Mouse (Mus musculus) intestine, embryonic 14.5 days (tissue): ENCODE measurements around the gene Rtkn2. TPM values are rescaled to one million over a fixed set of nuclear protein-coding genes. Genes with fewer than 3 reads are reported as not detected.
A peak's percentile ranks its signal among the peaks of the same experiment; 100 is the strongest.

Source experiments
- ATAC-seq: fragments of 200-750 bp; cut with Nextera tagmentation; replicated peaks from 2 replicates; pipeline ENCODE4 v1.8.0; 2017; ENCODE audit warnings: low read depth, moderate number of reproducible peaks, moderate TSS enrichment, moderate library complexity; ENCODE audit not compliant: low FRiP score, low TSS enrichment
- DNase-seq: peaks from one replicate; pipeline ENCODE4 v3.0.0-alpha.2; 2018; ENCODE audit warnings: low spot score
- H3K27ac ChIP-seq: fragments of 300-500 bp; sonication (generic); 2 replicates; pipeline ENCODE4 v1.5.1; 2014; ENCODE audit warnings: low read depth, mild to moderate bottlenecking, control low read depth
- H3K27me3 ChIP-seq: fragments of 300-500 bp; sonication (generic); replicated peaks from 2 replicates; pipeline ENCODE4 v1.6.1; 2014; ENCODE audit warnings: low read length, control low read depth; ENCODE audit not compliant: control insufficient read depth, insufficient read depth
- H3K36me3 ChIP-seq: fragments of 300-500 bp; sonication (generic); 2 replicates; pipeline ENCODE4 v1.6.1; 2014; ENCODE audit warnings: low read length, control low read depth; ENCODE audit not compliant: control insufficient read depth, insufficient read depth
- H3K4me1 ChIP-seq: fragments of 300-500 bp; sonication (generic); replicated peaks from 2 replicates; pipeline ENCODE4 v1.6.1; 2014; ENCODE audit warnings: low read length, control low read depth, mixed read lengths; ENCODE audit not compliant: control insufficient read depth, insufficient read depth
- H3K4me2 ChIP-seq: fragments of 300-500 bp; sonication (generic); 2 replicates; pipeline ENCODE4 v1.6.1; 2014; ENCODE audit warnings: low read length
- H3K4me3 ChIP-seq: fragments of 300-500 bp; sonication (generic); 2 replicates; pipeline ENCODE4 v1.5.1; 2014; ENCODE audit warnings: low read depth, low read length, control low read depth, mixed read lengths
- H3K9ac ChIP-seq: fragments of 300-500 bp; sonication (generic); 2 replicates; pipeline ENCODE4 v1.6.1; 2014; ENCODE audit warnings: mild to moderate bottlenecking, low read length
- H3K9me3 ChIP-seq: fragments of 300-500 bp; sonication (generic); 2 replicates; pipeline ENCODE4 v1.6.1; 2016; ENCODE audit warnings: low read length, control low read depth; ENCODE audit not compliant: control insufficient read depth
- WGBS: fragments of 180-500 bp; shearing (Covaris S2); extraction: QIAGEN DNeasy Blood & Tissue Kit; methylation state at CpG from one replicate; pipeline ENCODE4 v1.1.7; 2014; 5-methylcytosine and 5-hydroxymethylcytosine counted together
- polyA plus RNA-seq: library from polyadenylated mRNA; unstranded; fragments of >200 nt; fragmentation: Nextera tagmentation; extraction: Ambion mirVana; gene quantifications from 2 replicates; pipeline ENCODE4 v1.2.1, GENCODE M21; 2014

Rtkn2 gene
- 6.6 and 8.7 TPM in 2 replicates for polyA plus RNA-seq

- Histone ChIP-seq H3K27ac (peak within 1 kb of the TSS; percentile 30; the same call in 1 of the 2 replicates), H3K4me1 (no peaks in the 10 kb centered on the region; the same call in 1 of the 2 replicates), H3K4me3 (peak within 1 kb of the TSS; percentile 56), H3K9me3 (no peaks in the 10 kb centered on the region), H3K27me3 (no peaks in the 10 kb centered on the region), H3K9ac (peak within 1 kb of the TSS; percentile 44), H3K4me2 (peak within 1 kb of the TSS; percentile 89), H3K36me3 (no peaks in the 10 kb centered on the region)
- WGBS: 1% methylated on average over 57 of the region's 57 CpGs
- ATAC-seq (peak; percentile 99), DNase-seq (peak; percentile 99)
Observed at GRCm38 (mm10) chr10:67979401-67980157, at the start of gene Rtkn2. Rtkn2 (plus strand) TSS chr10:67979570.

DNA sequence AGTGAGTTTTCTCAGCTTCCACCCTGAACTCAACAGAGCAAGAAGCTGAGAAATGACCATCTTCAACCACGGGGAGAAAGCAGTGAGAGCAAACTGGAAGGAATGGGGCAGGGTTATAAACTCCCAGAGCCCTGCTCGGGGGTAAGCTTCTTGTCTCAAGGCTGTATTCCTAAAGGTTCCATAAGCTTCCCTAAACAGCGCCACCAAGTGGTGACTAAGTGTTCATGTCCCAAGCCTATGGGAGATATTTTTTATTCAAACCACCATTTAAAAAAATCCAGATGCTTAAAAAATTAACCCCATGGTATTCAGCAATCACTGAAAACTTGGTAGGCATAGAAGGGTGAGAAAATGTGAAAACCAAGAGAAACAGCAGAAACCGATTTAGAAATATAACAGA lies 48.0 kb upstream of the Rtkn2 start:
- ATAC-seq: no peak
- Histone ChIP-seq H3K9ac (no peak overlapping the region), H3K4me3 (no peak overlapping the region), H3K27me3 (no peaks in the 10 kb centered on the region), H3K4me2 (no peak overlapping the region), H3K27ac (no peak overlapping the region), H3K36me3 (no peaks in the 10 kb centered on the region), H3K9me3 (no peaks in the 10 kb centered on the region), H3K4me1 (no peaks in the 10 kb centered on the region)
- no peak for DNase-seq
- 74% methylated on average over 4 of the region's 4 CpGs for WGBS

DNA sequence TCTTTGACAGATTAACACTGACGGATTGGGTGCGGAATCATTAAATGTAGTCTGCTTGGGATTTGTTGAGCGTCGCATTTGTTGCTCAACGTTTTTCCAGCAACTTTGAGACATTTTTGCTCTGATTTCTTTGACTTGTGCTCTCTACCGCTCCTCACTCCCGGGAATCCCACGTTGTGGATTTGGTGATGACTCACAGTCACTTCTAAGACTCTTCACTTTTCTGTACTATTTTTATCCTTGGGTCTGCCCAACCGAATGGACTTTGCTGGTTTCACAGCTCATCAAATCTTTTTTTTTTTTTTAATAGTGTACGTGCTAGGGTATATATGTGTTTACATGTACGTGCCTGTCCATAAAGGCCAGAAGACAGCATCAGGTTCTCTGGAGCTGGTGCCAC lies 46.6 kb upstream of the Rtkn2 start:
- WGBS: 85% methylated on average over 11 of the region's 11 CpGs
- H3K36me3 ChIP-seq: no peaks in the 10 kb centered on the region
- no peaks in the 10 kb centered on the region for H3K9me3 ChIP-seq
- ATAC-seq: no peak
- H3K4me3 ChIP-seq: no peak overlapping the region
- no peaks in the 10 kb centered on the region for H3K27me3 ChIP-seq
- no peak overlapping the region for H3K9ac ChIP-seq
- no peak overlapping the region for H3K27ac ChIP-seq
- no peaks in the 10 kb centered on the region for H3K4me1 ChIP-seq
- no peak overlapping the region for H3K4me2 ChIP-seq
- DNase-seq: no peak

DNA sequence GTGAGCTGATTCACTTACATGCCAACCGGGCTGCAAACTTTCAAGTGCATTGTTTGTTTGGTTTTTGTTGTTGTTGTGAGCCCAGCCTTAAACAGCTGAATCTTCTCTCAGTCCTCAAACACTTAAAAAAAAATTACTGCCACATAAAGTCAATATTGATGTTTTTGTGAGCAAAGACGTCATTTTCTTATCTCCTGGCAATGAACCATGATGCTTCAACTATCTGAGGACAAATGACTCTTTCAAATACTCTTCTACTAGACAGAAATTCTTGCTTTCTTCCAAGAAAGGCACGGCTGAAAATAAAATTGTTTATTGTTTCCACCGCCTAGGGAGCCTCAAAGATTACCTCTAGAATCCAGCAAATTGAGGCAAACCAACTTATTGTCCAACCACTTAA lies 42.4 kb upstream of the Rtkn2 start:
- 58% methylated on average over 4 of the region's 4 CpGs for WGBS
- no peaks in the 10 kb centered on the region for H3K27me3 ChIP-seq
- no peak overlapping the region for H3K27ac ChIP-seq
- DNase-seq (no peak), ATAC-seq (no peak)
- no peak overlapping the region for H3K9ac ChIP-seq
- H3K4me3 ChIP-seq: no peak overlapping the region
- H3K9me3 ChIP-seq: no peaks in the 10 kb centered on the region
- H3K4me2 ChIP-seq: no peak overlapping the region
- H3K4me1 ChIP-seq: no peaks in the 10 kb centered on the region
- H3K36me3 ChIP-seq: no peaks in the 10 kb centered on the region

DNA sequence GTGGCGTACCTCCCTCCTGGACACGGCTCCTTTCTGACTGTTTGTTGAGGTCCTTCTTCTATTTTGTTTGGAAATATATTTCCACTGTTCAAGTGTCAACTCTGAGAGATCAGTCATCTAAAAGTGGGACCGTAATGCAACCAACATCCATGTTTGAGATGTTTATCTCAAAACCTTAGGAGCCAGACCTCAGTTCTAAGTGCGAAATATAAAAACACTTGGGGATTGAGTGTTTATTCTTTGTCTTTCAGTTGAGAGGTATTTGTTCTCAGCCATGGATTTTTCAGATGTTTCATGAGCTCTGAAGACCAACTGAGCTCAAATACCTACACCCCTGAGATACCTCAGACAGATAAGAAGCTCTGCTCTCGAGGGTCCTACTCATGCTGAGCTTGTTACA lies 41.6 kb upstream of the Rtkn2 start:
- WGBS: 82% methylated on average over 5 of the region's 5 CpGs
- Histone ChIP-seq H3K9ac (no peak overlapping the region), H3K4me3 (no peak overlapping the region), H3K27ac (no peak overlapping the region), H3K4me2 (no peak overlapping the region), H3K4me1 (no peaks in the 10 kb centered on the region), H3K9me3 (no peaks in the 10 kb centered on the region), H3K36me3 (no peaks in the 10 kb centered on the region), H3K27me3 (no peaks in the 10 kb centered on the region)
- DNase-seq (no peak), ATAC-seq (no peak)

- no peak for DNase-seq
- WGBS: 72% methylated on average over 12 of the region's 12 CpGs
- H3K36me3 ChIP-seq: no peaks in the 10 kb centered on the region
- no peak overlapping the region for H3K4me2 ChIP-seq
- no peak for ATAC-seq
- no peaks in the 10 kb centered on the region for H3K9me3 ChIP-seq
- H3K27me3 ChIP-seq: no peaks in the 10 kb centered on the region
- H3K9ac ChIP-seq: no peak overlapping the region
- H3K27ac ChIP-seq: no peak overlapping the region
- H3K4me1 ChIP-seq: no peaks in the 10 kb centered on the region
- no peak overlapping the region for H3K4me3 ChIP-seq
Observed at GRCm38 (mm10) chr10:67939546-67939945, 39.8 kb upstream of the Rtkn2 start.

DNA sequence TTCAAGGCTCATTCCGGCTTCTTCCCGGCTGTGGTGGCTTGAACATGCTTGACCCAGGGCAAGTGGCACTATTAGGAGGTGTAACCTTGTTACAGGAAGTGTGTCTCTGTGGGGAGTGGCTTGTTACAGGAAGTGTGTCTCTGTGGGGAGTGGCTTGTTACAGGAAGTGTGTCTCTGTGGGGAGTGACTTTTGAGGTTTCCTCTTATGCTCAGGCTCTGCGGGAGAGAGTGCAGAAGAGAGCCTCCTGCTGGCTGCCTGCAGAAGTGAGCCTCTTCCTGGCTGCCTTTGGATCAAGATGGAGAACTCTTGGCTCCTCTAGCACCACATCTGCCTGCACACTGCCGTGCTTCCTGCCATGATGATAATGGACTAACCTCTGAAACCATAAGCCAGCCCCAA lies 35.9 kb upstream of the Rtkn2 start:
- Histone ChIP-seq H3K4me2 (no peak overlapping the region), H3K36me3 (no peaks in the 10 kb centered on the region), H3K9me3 (no peaks in the 10 kb centered on the region), H3K4me1 (no peaks in the 10 kb centered on the region), H3K27me3 (no peaks in the 10 kb centered on the region), H3K27ac (no peak overlapping the region), H3K4me3 (no peak overlapping the region), H3K9ac (no peak overlapping the region)
- ATAC-seq (no peak), DNase-seq (no peak)
- WGBS: 91% methylated on average over 4 of the region's 4 CpGs

DNA sequence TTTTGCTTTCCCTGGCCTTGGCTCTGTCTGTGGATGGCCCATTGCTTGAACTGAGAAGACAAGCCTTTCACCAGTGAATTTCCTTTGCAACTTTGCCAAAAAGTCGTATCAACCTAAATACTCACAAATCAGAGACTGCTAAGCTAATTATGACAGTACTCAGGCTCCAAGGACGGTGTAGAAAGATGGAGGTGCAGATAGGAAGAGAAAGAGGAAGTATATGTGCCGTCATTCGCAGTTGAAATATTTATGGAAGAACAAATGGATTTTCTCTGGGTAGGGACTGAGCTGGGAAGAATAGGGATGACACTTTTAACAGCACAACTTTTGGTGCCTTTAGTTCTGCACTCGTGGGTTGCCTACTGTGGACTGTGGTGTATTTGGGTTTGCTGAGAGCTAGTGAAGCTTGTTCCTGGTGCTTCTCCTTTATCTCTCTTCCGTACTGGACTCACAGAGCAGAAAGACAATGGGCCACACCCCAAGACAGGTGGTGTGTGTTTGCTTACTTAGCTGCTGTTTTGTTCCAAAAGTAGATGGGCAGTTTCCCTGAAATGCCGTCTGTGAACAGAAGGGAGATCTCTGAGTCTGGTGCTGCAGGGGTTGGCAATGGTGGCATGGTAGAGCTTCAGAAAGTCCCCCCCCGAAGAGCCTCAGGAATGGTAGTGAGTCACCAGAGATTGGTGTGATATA lies 29.2 kb upstream of the Rtkn2 start:
- Histone ChIP-seq H3K27me3 (no peaks in the 10 kb centered on the region), H3K4me1 (no peaks in the 10 kb centered on the region), H3K36me3 (no peaks in the 10 kb centered on the region), H3K4me2 (no peak overlapping the region), H3K27ac (no peak overlapping the region), H3K9ac (no peak overlapping the region), H3K4me3 (no peak overlapping the region), H3K9me3 (no peaks in the 10 kb centered on the region)
- DNase-seq: no peak
- WGBS: 72% methylated on average over 8 of the region's 8 CpGs
- ATAC-seq: no peak

GRCm38 (mm10) chr10:67951690-67952089 lies 27.7 kb upstream of the Rtkn2 start:
- Histone ChIP-seq H3K27ac (no peak overlapping the region), H3K9me3 (no peaks in the 10 kb centered on the region), H3K4me1 (no peaks in the 10 kb centered on the region), H3K9ac (no peak overlapping the region), H3K4me2 (no peak overlapping the region), H3K4me3 (no peak overlapping the region), H3K36me3 (no peaks in the 10 kb centered on the region), H3K27me3 (no peaks in the 10 kb centered on the region)
- DNase-seq (no peak), ATAC-seq (no peak)
- WGBS: 68% methylated on average over 4 of the region's 4 CpGs
